In genomic region chr2:68471759-68472550, GRCm38 (mm10) we compare ENCODE assay signal across 7 mouse cellular contexts. TPM values are rescaled to one million over a fixed set of nuclear protein-coding genes. Genes with fewer than 3 reads are reported as not detected.
DNase-seq lines count a peak whose midpoint lies in the region; ATAC-seq lines count a peak whose summit lies in the region.

Gene Stk39 (minus strand): TSS chr2:68472268.

- 0 out of 2 replicates have a peak, but pooled peaks cover 4% of the 10 kb centered on the region for H3K4me1 ChIP-seq in intestine, embryonic 16.5 days (ENCODE audit: control insufficient read depth, insufficient read depth, low read length)
- H3K4me1 ChIP-seq in midbrain, embryonic 11.5 days (ENCODE audit: control insufficient read depth, insufficient read depth, low read length), result peaks cover 23% of the 10 kb centered on the region

- H3K27ac ChIP-seq in intestine, embryonic 16.5 days (ENCODE audit: low read length), result peak within 1 kb of the TSS; percentile 90
- H3K27ac ChIP-seq in midbrain, embryonic 11.5 days (ENCODE audit: low read depth, low read length), result peak within 1 kb of the TSS; percentile 78

- under 1% methylated on average over 85 of the region's 99 CpGs for WGBS in intestine, embryonic 16.5 days
- WGBS in midbrain, embryonic 11.5 days, result under 1% methylated on average over 89 of the region's 99 CpGs

- H3K4me3 ChIP-seq in intestine, embryonic 16.5 days (ENCODE audit: low read length), result peak within 1 kb of the TSS; percentile 84
- H3K4me3 ChIP-seq in midbrain, embryonic 11.5 days (ENCODE audit: low read depth, low read length), result peak within 1 kb of the TSS; percentile 90

- DNase-seq in adrenal gland, postnatal 14 days, result peak; percentile 93
- DNase-seq in embryo, embryonic 11.5 days (ENCODE audit: low read depth, low spot score), result peak; percentile 77
- peak; percentile 86 for DNase-seq in left cerebral cortex, postnatal 4 days
- peak; percentile 98 for DNase-seq in midbrain, embryonic 11.5 days (ENCODE audit: low spot score, missing footprints)
- peak; percentile 20 to 55 for DNase-seq in spleen, postnatal 10 days (ENCODE audit: low spot score in 2 of 2)

- intact Hi-C loops in left cerebral cortex, postnatal 4 days (cut with DNase I), result no loop called here

- H3K9me3 ChIP-seq in intestine, embryonic 16.5 days (ENCODE audit: control insufficient read depth, low read length), result no peaks in the 10 kb centered on the region
- no peaks in the 10 kb centered on the region for H3K9me3 ChIP-seq in midbrain, embryonic 11.5 days (ENCODE audit: control insufficient read depth, low read length)

- no peaks in the 10 kb centered on the region for H3K27me3 ChIP-seq in intestine, embryonic 16.5 days (replicated peaks; ENCODE audit: control insufficient read depth, insufficient read depth, low read length)
- H3K27me3 ChIP-seq in midbrain, embryonic 11.5 days (ENCODE audit: control insufficient read depth, insufficient read depth, low read length), result no peaks in the 10 kb centered on the region

- peak; percentile 76 for ATAC-seq in granulocyte monocyte progenitor cell, adult 5-6 weeks (replicated peaks; ENCODE audit: poor library complexity, severe bottlenecking)
- ATAC-seq in intestine, embryonic 16.5 days, result peak; percentile 89
- ATAC-seq in midbrain, embryonic 11.5 days (ENCODE audit: low FRiP score), result peak; percentile 85

- H3K36me3 ChIP-seq in intestine, embryonic 16.5 days (ENCODE audit: control insufficient read depth, insufficient read depth, low read length), result no peaks in the 10 kb centered on the region
- no peaks in the 10 kb centered on the region for H3K36me3 ChIP-seq in midbrain, embryonic 11.5 days (ENCODE audit: control insufficient read depth, insufficient read depth, low read length)

- H3K4me2 ChIP-seq in intestine, embryonic 16.5 days (ENCODE audit: low read depth, low read length), result peak within 1 kb of the TSS; percentile 99
- peak within 1 kb of the TSS; percentile 61 for H3K4me2 ChIP-seq in midbrain, embryonic 11.5 days

- peak within 1 kb of the TSS; percentile 85 for H3K9ac ChIP-seq in intestine, embryonic 16.5 days (ENCODE audit: low read depth, low read length)
- peak within 1 kb of the TSS; percentile 95 for H3K9ac ChIP-seq in midbrain, embryonic 11.5 days (ENCODE audit: low read length)

RNA-seq across cellular contexts. Expression of gene Stk39, which starts in this region (rescaled TPM):
- 61.9 and 62.4 TPM in 2 replicates for total RNA-seq in adrenal gland, postnatal 14 days (2021)
- 0.11 TPM in 1 of 2 replicates, not detected in the other for total RNA-seq in granulocyte monocyte progenitor cell, adult 5-6 weeks (2014; fragmentation: Nextera tagmentation)
- 0.36 and 0.90 TPM in 2 replicates for total RNA-seq in granulocyte monocyte progenitor cell, adult 5-6 weeks (2017)
- 4.5 and 5.9 TPM in 2 replicates for polyA plus RNA-seq in intestine, embryonic 16.5 days (2015; fragmentation: Nextera tagmentation; extraction: Ambion mirVana)
- 10 to 100 TPM; 48.2 to 53.6 TPM for total RNA-seq in left cerebral cortex, postnatal 4 days (2021)
- 51.9 and 52.5 TPM in 2 replicates for polyA plus RNA-seq in midbrain, embryonic 11.5 days (2014; fragmentation: Nextera tagmentation; extraction: Ambion mirVana)

Comparison
In these comparisons a context has a peak if more than half of its experiments do, and no peak if none do; other contexts are left out.
1. Peak in every context shown above with its lines: DNase-seq, ATAC-seq, H3K4me3 ChIP-seq and H3K27ac ChIP-seq.
2. RNA of gene Stk39 (total RNA-seq): 61.9 to 62.4 TPM in adrenal gland, postnatal 14 days and 48.2 to 53.6 TPM in left cerebral cortex, postnatal 4 days; 0.11 to 0.90 TPM in granulocyte monocyte progenitor cell, adult 5-6 weeks; every median in the first group is over 10 times any median in the second.
3. Peak in ATAC-seq in granulocyte monocyte progenitor cell, adult 5-6 weeks; RNA of the gene not detected or under 1 TPM.
4. DNase-seq: peak in every context shown above with its lines; median percentile 98 in midbrain, embryonic 11.5 days; 93 in adrenal gland, postnatal 14 days; 86 in left cerebral cortex, postnatal 4 days; 77 in embryo, embryonic 11.5 days; 38 in spleen, postnatal 10 days.